Mouse (Mus musculus) stomach, embryonic 14.5 days (tissue): Measurements from ENCODE around the gene Mettl24. TPM values are rescaled to one million over a fixed set of nuclear protein-coding genes. Genes with fewer than 3 reads are reported as not detected.
"Not testable (repeated sequence)": the region's sequence is repeated elsewhere in the genome, so short reads cannot be mapped to it uniquely, and the experiment has no call there.

Experiments used
- ATAC-seq: fragments of 200-750 bp; cut with Nextera tagmentation; 2 replicates; pipeline ENCODE4 v1.8.0; 2017; ENCODE audit warnings: low read depth, moderate TSS enrichment; ENCODE audit not compliant: insufficient number of reproducible peaks, insufficient read depth, low FRiP score
- H3K27ac ChIP-seq: fragments of 300-500 bp; sonication (generic); 2 replicates; pipeline ENCODE4 v1.5.1; 2014; ENCODE audit warnings: mild to moderate bottlenecking, low read length, moderate library complexity, mixed read lengths
- H3K27me3 ChIP-seq: fragments of 300-500 bp; sonication (generic); 2 replicates; pipeline ENCODE4 v1.6.1; 2014; ENCODE audit warnings: low read length, control low read depth, mixed read lengths; ENCODE audit not compliant: control insufficient read depth, insufficient read depth
- H3K36me3 ChIP-seq: fragments of 300-500 bp; sonication (generic); 2 replicates; pipeline ENCODE4 v1.6.1; 2014; ENCODE audit warnings: mild to moderate bottlenecking, control low read depth, low read length, moderate library complexity, mixed read lengths; ENCODE audit not compliant: control insufficient read depth, insufficient read depth
- H3K4me1 ChIP-seq: fragments of 300-500 bp; sonication (generic); 2 replicates; pipeline ENCODE4 v1.6.1; 2014; ENCODE audit warnings: low read length, control low read depth, mixed read lengths; ENCODE audit not compliant: control insufficient read depth, insufficient read depth
- H3K4me2 ChIP-seq: fragments of 300-500 bp; sonication (generic); replicated peaks from 2 replicates; pipeline ENCODE4 v1.6.1; 2014; ENCODE audit warnings: low read depth, low read length, control low read depth
- H3K4me3 ChIP-seq: fragments of 300-500 bp; sonication (generic); 2 replicates; pipeline ENCODE4 v1.5.1; 2014; ENCODE audit warnings: low read depth, low read length, control low read depth
- H3K9ac ChIP-seq: fragments of 300-500 bp; sonication (generic); replicated peaks from 2 replicates; pipeline ENCODE4 v1.6.1; 2014; ENCODE audit warnings: low read depth, mild to moderate bottlenecking, control low read depth, low read length, moderate library complexity, mixed read lengths
- H3K9me3 ChIP-seq: fragments of 300-500 bp; sonication (generic); 2 replicates; pipeline ENCODE4 v1.6.1; 2016; ENCODE audit warnings: low read depth, low read length, control low read depth; ENCODE audit not compliant: control insufficient read depth
- WGBS: fragments of 180-500 bp; shearing (Covaris S2); extraction: QIAGEN DNeasy Blood & Tissue Kit; methylation state at CpG from one replicate; pipeline ENCODE4 v1.1.7; 2014; 5-methylcytosine and 5-hydroxymethylcytosine counted together
- polyA plus RNA-seq: library from polyadenylated mRNA; unstranded; fragments of >200 nt; fragmentation: Nextera tagmentation; extraction: Ambion mirVana; gene quantifications from 2 replicates; pipeline ENCODE4 v1.2.1, GENCODE M21; 2014

The Mettl24 gene
- polyA plus RNA-seq, 1 experiment from 2014 or later, result 4.0 TPM

- H3K27me3 ChIP-seq, result no peaks in the 10 kb centered on the region
- H3K9me3 ChIP-seq, result no peaks in the 10 kb centered on the region
- ATAC-seq, result no peak
- H3K9ac ChIP-seq, result no peak overlapping the region
- WGBS, result 17% methylated on average over 2 of the region's 2 CpGs
- H3K4me2 ChIP-seq, result no peak overlapping the region
- H3K4me3 ChIP-seq, result no peak overlapping the region
- H3K36me3 ChIP-seq, result no peaks in the 10 kb centered on the region
- H3K4me1 ChIP-seq, result no peaks in the 10 kb centered on the region
- no peak overlapping the region for H3K27ac ChIP-seq
Observed at GRCm38 (mm10) chr10:40777171-40777570, 94.1 kb downstream of the Mettl24 start.

- no peaks in the 10 kb centered on the region for H3K36me3 ChIP-seq
- WGBS, result 73% methylated on average over 4 of the region's 4 CpGs
- H3K4me3 ChIP-seq, result no peak overlapping the region
- no peaks in the 10 kb centered on the region for H3K27me3 ChIP-seq
- no peak for ATAC-seq
- no peaks in the 10 kb centered on the region for H3K4me1 ChIP-seq
- H3K4me2 ChIP-seq, result no peak overlapping the region
- no peak overlapping the region for H3K9ac ChIP-seq
- H3K27ac ChIP-seq, result no peak overlapping the region
- no peaks in the 10 kb centered on the region for H3K9me3 ChIP-seq
Observed at GRCm38 (mm10) chr10:40778472-40778871, 95.4 kb downstream of the Mettl24 start.

GRCm38 (mm10) chr10:40790406-40790805 is 107.3 kb downstream of the Mettl24 start:
- ATAC-seq, result no peak
- no peak overlapping the region for H3K9ac ChIP-seq
- 76% methylated on average over 3 of the region's 3 CpGs for WGBS
- no peaks in the 10 kb centered on the region for H3K9me3 ChIP-seq
- H3K4me1 ChIP-seq, result no peaks in the 10 kb centered on the region
- no peak overlapping the region for H3K4me2 ChIP-seq
- H3K36me3 ChIP-seq, result no peaks in the 10 kb centered on the region
- no peak overlapping the region for H3K4me3 ChIP-seq
- no peaks in the 10 kb centered on the region for H3K27me3 ChIP-seq
- H3K27ac ChIP-seq, result no peak overlapping the region

GRCm38 (mm10) chr10:40792115-40792514 is 109.0 kb downstream of the Mettl24 start:
- Histone ChIP-seq H3K36me3 (no peaks in the 10 kb centered on the region), H3K4me1 (no peaks in the 10 kb centered on the region), H3K9me3 (no peaks in the 10 kb centered on the region), H3K27ac (no peak overlapping the region), H3K4me3 (no peak overlapping the region), H3K27me3 (no peaks in the 10 kb centered on the region), H3K9ac (no peak overlapping the region), H3K4me2 (no peak overlapping the region)
- 80% methylated on average over 3 of the region's 3 CpGs for WGBS
- ATAC-seq, result no peak

GRCm38 (mm10) chr10:40805221-40805620 is 122.1 kb downstream of the Mettl24 start:
- Histone ChIP-seq H3K27ac (no peak overlapping the region), H3K4me3 (no peak overlapping the region), H3K9me3 (no peaks in the 10 kb centered on the region), H3K9ac (no peak overlapping the region), H3K4me1 (no peaks in the 10 kb centered on the region), H3K4me2 (no peak overlapping the region), H3K36me3 (no peaks in the 10 kb centered on the region), H3K27me3 (no peaks in the 10 kb centered on the region)
- 89% methylated on average over 1 of the region's 1 CpGs for WGBS
- ATAC-seq, result no peak

GRCm38 (mm10) chr10:40806221-40806620 is 123.1 kb downstream of the Mettl24 start:
- Histone ChIP-seq H3K36me3 (no peaks in the 10 kb centered on the region), H3K4me3 (no peak overlapping the region), H3K4me2 (no peak overlapping the region), H3K9me3 (no peaks in the 10 kb centered on the region), H3K27ac (no peak overlapping the region), H3K4me1 (no peaks in the 10 kb centered on the region), H3K9ac (no peak overlapping the region), H3K27me3 (no peaks in the 10 kb centered on the region)
- 87% methylated on average over 4 of the region's 4 CpGs for WGBS
- no peak for ATAC-seq

- ATAC-seq, H3K27ac ChIP-seq, H3K4me2 ChIP-seq, H3K9ac ChIP-seq, H3K4me3 ChIP-seq, H3K9me3 ChIP-seq, H3K27me3 ChIP-seq, H3K36me3 ChIP-seq, H3K4me1 ChIP-seq: not testable (repeated sequence)
- 39% methylated on average over 5 of the region's 5 CpGs for WGBS
Observed at GRCm38 (mm10) chr10:40809411-40809910, 126.4 kb downstream of the Mettl24 start.

GRCm38 (mm10) chr10:40813627-40814026 is 130.5 kb downstream of the Mettl24 start:
- no peak overlapping the region for H3K27ac ChIP-seq
- H3K4me2 ChIP-seq, result no peak overlapping the region
- H3K27me3 ChIP-seq, result no peaks in the 10 kb centered on the region
- no peak overlapping the region for H3K4me3 ChIP-seq
- H3K36me3 ChIP-seq, result no peaks in the 10 kb centered on the region
- WGBS, result 63% methylated on average over 4 of the region's 4 CpGs
- no peaks in the 10 kb centered on the region for H3K9me3 ChIP-seq
- no peak for ATAC-seq
- H3K9ac ChIP-seq, result no peak overlapping the region
- no peaks in the 10 kb centered on the region for H3K4me1 ChIP-seq

- Histone ChIP-seq H3K4me1 (no peaks in the 10 kb centered on the region), H3K27me3 (no peaks in the 10 kb centered on the region), H3K4me2 (no peak overlapping the region), H3K27ac (no peak overlapping the region), H3K9ac (no peak overlapping the region), H3K36me3 (no peaks in the 10 kb centered on the region), H3K4me3 (no peak overlapping the region), H3K9me3 (no peaks in the 10 kb centered on the region)
- 52% methylated on average over 6 of the region's 6 CpGs for WGBS
- no peak for ATAC-seq
Observed at GRCm38 (mm10) chr10:40816471-40816870, 133.4 kb downstream of the Mettl24 start.
